Mouse (Mus musculus): ENCODE measurements around the gene Gtf2f2. TPM values are rescaled to one million over a fixed set of nuclear protein-coding genes. Genes with fewer than 3 reads are reported as not detected.

Gtf2f2 gene
- 10 to 100 TPM; 19.1 to 19.5 TPM for total RNA-seq (2021)
- long read RNA-seq, experiment 1, transcript Gtf2f2-201 (8 exons, 1,467 nt): major isoform, 20 of 28 reads
- long read RNA-seq, experiment 1, partial matches to known transcripts: 4 of 28 reads
- long read RNA-seq, experiment 1, other reads (novel, unspliced or antisense): 4 of 28 reads
- long read RNA-seq, experiment 2, transcript Gtf2f2-201 (8 exons, 1,467 nt): major isoform, 20 of 21 reads
- long read RNA-seq, experiment 2, partial matches to known transcripts: 0 of 21 reads
- long read RNA-seq, experiment 2, other reads (novel, unspliced or antisense): 1 of 21 reads

DNA sequence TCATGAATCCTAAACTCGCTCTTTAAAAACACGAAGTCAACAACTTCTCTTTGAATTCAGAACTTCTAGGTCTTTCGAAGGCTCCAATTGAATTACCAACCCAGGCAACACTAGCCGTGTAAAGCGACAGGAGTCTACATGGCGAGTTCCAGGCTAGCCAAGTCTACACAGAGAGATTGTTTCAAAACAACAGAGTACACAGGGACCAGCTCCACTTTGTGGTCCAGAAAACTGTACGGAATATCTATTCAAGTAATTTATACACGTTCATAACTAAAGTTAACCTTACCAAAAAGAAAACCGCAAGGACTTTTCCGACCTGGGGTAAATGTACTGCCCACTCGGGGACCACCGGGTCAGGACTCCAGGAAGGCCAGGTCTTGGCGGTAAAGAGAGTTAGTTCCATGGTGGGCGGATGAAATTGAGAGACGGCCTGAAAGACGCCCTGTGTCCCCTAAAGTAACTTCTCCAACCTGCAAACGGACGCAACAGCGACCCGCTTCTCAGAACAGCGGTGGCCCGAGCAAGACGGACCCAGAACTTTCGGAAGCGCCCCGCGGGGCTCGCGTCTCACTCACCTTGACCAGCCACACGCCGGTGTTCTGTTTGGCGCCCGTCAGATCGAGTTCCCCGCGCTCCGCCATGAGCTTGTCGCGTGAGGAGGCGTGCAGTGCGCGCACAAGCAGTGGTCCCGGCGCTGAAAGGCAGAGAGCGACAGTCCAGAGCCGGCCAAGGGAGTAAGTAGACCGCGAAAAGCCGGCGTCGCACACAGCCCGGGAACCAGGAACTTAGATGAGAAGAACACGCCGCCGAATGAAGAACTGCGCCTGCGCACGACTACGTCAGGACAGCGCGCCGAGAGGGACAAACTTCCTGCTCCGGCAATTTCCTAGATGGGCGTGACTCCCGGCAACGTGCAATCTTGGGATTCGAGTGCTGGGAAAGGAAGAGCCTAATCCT is at the start of gene Gtf2f2:
TSS of gene Gtf2f2 (minus strand) at position 764 of the 960 bp plus-strand sequence.
- DNase-seq (ENCODE audit: low spot score in 2 of 2): peak; percentile 93 to 94

DNA sequence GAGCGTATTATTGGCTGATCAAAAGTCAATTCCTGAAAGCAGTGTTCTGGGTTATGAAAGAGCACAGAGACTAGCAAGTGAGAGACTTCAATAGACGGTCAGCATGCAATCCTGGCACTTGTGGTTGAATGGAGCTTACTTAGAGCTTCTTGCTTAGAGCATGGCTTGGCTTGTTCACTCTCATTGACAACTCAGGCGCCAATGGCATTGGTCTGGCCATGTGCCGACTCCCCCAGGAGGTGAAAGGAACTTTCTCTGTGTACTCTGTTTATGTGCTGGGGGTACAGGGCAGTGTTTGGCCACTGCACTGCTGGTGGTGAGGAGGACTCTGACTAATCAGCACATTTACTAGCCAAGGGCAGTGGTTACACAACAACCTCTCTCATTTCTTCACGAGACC is 48.8 kb upstream of the Gtf2f2 start:
- no peak for DNase-seq (ENCODE audit: low spot score in 2 of 2)

DNA sequence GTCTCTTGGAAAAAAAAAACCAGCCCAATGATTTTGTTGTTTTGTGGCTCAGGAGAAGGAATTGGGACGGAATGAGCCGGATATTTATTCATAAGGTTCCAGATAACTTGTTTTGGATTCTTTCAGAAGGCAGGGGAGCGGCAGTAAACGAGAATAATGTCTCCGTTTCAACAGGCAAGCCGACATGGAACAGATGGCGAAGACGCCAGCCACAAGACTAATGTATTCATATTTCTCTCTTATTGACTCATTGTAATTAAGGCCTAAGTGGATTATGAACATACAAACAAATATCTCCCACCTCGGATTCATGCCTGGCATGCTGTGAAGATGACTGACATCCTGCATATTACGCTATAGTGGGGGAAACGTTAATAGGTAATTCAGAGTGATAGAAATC is 43.1 kb upstream of the Gtf2f2 start:
- DNase-seq (ENCODE audit: low spot score in 2 of 2): no peak

DNA sequence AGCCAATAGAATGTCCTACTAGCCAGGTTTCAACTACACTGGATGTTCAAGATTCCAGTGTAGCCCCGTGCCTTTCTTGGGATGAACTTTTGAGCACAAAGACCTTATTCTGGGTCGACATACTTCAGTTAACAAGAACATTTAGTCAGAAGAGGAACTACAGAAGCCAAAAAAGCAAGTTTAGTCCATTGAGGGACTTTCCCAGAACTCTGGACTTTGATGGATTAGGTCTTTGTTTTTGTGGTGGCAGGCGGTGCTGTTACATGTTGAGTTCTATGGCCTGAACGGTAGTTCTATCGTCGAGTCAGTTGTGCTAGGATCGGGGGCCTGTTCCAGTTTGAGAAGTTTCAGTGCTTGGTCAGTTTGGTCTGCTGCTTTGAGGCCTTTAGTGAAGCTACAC is 41.3 kb upstream of the Gtf2f2 start:
- DNase-seq (ENCODE audit: low spot score in 2 of 2): no peak

DNA sequence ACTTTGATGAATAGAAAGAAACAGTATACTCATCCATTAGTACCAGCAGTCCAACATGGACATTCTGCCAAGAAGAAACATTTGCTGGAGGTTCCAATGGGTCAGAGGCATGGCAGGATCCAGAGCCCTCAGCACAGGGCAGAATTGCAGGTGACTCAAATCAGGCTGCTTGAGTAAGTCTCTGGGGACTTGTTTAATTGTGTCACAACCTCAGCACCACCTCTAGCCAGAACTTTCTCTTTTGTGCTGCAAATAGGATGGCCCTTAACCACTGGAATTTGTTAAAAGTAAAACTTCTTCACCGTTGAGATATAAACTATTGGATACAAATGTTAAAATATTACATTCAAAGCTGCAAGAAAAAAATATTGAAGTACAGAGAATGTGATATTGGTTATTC is 35.1 kb upstream of the Gtf2f2 start:
- DNase-seq (ENCODE audit: low spot score in 2 of 2): no peak

DNA sequence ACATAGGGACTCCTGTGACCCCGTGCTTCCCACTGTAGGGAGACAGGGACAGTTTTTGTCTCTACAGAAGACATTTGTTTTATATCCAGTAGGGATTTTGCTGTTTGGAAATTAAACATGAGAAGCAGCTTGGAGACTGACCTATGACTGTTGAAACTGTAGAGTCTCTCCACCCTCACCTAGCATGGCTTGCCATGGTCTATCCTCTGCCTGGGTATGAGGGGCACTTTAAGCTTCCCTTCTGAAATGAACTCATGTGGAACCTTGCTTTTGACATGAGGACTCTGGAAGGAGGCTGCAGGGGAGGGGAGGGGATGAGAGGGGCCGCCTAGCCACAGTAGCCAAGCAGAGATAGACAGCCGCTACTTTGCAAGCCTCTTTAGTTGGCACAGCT is 33.5 kb upstream of the Gtf2f2 start:
- no peak for DNase-seq (ENCODE audit: low spot score in 2 of 2)

DNA sequence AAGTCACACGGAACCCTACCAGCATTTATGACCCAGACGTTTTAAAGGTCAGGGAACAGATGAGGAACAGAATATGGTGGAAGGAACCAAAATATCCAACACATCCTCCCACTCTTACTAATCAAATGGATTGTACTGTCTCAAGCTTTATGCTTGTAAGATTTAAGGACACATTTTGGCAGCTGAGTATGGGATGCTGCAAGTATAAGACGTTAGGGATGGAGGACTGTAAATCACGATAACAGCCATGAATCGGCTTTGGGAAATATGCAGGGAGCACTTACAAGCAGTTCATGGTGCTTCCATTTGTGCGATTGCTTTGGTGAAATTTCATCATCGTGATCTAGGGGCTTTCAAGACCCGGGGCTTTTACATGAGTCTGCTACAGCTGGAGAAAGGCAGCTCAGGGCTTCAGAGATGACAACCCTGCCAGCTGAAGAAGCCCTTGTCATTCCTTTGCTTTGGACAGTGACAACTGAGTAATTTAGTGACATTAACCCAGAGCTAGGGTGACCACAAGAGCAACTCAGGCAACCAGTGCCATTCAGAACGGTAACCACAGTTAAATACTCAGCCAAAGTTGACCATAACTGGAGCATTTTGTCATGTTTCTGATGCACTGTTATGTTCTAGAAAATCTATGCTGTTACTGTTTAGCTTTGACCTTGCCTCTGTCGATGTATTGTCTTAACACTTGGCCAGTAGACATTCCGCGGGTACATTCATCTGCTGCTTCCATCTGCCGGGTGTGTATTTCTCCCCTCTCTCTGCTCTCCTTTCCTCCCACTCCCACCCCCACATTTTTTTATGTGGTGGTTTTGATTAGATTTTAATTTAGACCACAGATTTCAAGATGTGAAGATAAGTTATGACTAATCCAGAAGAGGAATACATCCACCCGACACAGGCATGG is 32.8 kb upstream of the Gtf2f2 start:
- no peak for DNase-seq (ENCODE audit: low spot score in 2 of 2)

DNA sequence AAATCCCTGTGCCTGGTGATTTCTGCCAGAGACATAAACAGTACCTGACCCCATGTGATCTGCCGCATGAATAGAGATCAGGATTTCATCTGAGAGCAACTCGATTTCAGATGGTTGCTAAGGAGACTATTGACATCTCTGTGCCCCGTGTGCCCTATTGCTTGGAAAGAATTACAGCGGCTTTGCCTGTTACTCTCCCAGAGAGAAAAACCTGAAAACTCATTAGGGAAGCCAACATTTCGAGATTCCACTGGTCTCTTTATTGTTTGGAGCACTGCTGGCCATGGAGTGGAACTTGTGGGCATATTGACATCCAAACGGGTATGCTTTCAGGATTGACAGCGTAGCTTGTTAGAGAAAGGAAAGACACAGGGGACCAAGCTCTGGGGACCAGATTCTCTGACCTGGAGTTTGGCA is 22.6 kb upstream of the Gtf2f2 start:
- no peak for DNase-seq (ENCODE audit: low spot score in 2 of 2)

DNA sequence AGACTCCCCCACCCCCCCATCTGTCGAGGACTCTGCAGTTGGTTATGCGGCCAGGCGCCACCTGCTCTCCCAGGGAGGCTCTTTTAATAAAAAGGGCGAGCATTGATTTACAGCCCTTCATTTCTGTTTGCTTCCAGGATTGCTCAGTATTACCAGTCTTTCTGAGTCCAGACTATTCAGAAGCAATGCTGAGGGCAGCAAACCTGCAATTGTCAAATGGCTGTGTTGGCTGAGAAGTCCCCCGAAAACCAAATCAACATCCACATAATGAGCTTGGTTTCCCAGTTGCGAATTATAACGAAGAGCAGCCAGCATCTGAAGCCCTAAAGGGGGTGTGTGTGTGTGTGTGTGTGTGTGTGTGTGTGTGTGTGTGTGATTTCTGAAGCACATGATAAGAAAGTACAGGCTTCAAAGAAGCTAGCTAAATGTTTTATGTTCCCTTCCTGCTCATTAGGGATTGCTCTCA is 22.0 kb upstream of the Gtf2f2 start:
- DNase-seq (ENCODE audit: low spot score in 2 of 2): no peak

DNA sequence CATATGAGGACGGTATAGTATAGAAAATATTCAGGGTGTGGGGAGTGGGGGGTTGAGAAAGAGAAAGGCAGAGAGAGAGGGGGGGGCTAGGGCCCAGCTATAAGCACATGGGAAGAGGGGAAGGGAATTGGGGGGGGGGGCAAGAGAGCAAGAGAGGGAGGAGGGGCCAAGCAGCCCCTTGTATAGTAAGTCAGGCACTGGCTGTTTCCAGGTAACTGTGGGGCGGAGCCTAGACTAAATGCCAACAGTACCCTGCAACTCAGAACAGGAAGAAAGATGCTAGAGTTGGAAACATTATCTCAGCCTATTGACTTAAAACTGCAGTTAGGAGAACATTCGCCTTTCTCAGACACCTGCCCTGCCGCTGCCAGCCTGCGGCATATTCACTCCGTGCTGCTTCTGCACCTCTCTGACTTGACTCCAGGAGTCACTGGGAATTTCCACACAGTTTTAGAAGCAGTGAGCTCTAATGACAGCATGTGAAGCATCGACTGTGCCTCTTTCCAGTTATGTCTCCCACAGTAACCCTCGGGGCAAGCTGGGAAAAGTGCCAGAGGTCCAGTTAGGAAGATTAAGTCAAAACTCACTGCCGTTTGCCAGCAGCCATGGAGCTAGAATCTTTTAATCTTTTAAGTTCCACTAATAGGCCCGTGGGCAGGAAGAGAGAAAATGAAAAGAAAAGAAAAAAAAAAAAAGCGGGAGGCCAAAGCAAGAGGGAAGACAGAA is 20.6 kb upstream of the Gtf2f2 start:
- peak; percentile 18 to 57 for DNase-seq (ENCODE audit: low spot score in 2 of 2)

DNA sequence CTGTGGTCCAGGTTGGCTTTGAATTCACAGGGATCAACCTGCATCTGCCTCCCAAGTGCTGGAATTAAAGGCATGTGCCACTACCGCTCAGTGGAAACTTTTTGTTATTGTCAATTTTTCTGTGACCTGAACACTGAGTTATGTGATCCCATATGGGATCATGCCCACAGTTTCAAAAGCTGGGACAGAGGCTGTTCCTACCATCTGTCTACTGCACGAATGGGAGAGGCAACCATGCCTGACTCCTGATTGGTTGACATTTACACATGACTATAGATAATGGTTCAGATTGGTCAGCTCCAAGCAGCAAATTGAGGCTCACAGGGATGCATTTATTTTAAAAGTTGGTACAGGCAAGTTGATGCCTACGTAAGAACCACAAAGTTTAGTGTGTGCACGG is 14.0 kb upstream of the Gtf2f2 start:
- DNase-seq (ENCODE audit: low spot score in 2 of 2): no peak

DNA sequence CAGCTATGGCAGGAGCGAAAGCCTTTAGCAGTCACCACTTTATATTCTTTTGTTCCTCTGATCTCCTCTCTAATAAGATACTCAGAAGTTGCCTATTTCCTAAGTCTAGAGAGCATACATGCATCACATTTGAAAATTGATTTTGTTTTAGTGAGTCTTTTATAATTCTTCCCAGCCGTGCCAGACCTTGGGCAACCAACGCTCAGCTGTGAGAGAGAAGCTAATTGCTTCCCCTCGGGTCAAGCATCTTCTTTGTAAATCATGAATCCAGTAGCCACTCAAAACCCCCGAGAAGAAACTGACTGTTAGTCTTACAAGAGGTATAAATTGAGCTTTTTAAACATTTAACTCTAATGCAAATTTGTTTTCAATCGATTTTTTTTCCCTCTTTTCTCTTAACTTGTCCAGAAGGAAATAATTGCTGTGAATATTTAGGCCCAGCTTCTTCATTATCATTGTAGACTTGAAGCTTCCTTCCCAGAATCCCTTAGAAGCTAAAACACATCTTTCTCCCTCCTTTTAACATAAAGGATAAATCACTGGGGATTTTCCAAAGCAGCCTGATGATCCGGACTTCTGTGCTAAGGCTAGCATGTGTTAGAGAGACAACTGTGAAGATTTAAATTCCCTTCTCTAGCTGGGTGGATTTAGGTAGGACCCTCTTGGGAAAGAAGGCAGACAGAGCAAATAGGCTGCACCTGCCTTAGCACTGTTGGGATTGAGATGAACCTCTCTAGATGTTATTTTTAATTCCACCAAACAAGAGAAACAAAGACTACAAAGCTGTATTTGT is 10.5 kb upstream of the Gtf2f2 start:
- DNase-seq (ENCODE audit: low spot score in 2 of 2): no peak

DNA sequence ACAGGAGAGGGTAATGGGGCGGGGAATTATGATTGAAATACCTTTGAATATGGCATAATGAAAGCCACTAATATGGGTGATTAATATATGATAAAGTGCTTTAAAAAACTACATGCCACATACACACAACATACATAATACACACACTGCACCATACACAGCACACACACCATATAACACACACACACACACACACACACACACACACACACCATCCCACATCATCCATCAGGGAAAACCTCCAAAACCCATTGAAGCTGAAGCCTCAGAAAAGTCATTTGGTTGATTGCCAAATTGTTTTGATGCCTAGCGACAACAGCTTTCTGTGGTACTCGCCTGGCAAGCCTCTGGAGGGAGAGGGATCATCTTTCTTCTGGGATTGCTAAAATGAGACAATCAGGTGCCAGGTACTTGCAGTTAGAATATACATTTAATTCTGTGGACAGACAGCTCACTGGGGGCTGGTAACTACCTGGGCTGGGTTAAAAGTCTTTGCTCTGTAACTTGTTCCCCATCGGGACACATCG is 9.7 kb upstream of the Gtf2f2 start:
- no peak for DNase-seq (ENCODE audit: low spot score in 2 of 2)

DNA sequence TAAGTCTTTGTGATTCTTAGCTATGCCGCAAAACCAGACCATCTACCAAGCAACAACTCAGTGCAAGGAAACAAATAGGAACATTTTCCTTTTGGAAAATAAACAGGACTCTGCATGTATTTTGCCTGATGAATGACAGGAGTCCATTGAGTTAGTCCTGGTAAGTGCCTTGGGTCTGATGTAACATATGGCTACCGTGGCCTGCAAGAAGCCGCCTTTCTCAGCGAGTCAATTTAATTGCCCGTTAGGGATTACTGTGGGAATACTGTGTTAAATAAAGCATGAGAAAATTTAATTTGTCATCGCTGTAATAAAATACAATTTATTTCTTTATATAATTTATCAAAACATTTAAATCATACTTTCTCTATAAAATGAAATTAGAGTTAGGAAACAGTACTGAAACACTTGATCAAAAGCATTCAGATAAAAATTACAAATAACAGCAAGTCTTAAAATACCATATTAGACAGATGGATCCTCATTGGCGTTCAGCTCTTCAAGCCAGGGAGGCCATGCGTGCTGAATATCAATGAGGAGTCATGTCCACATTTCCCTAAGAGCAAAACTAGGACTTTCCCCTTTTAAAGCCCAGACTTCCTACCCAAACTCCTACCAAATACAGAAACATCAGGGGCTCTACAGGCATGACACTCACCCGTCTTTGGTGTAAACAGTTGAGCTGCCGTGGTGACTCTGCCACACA is 7.3 kb upstream of the Gtf2f2 start:
- no peak for DNase-seq (ENCODE audit: low spot score in 2 of 2)

DNA sequence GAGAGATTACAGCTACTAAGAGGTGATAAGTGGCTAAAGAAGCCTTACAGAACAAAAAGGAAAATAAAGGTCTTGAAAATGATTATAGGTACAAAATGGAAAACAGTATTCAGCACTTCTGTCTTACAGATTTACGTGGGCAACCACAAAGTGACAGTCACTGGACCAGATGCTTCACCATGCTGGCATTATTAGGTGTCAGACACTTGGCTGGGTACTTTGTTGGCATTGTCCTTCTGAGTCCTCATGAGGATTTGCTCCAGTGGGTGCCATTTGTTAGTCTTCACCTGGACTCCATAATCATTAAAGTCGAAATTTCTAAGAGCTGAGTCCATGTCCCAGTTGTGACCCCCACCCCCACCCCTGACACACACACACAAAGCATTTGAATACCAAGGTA is 3.7 kb upstream of the Gtf2f2 start:
- no peak for DNase-seq (ENCODE audit: low spot score in 2 of 2)

DNA sequence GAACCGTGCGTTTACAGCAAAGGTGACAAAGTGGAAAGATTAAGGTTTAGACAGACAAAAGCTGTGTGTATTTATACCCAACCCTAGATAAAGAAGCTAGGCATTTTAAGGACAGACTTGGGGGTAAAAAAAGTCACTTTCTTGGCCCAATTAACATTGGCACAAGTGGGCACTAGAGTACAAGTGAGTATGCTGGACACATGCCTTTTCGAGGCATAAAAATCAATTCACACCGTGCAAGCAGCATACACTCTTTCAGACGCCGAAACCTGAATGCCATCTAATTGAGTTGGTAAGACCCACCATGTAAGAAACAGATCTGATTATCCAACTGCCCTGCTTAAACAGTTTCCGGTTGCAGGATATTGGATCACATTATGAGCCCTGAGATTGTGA is 395 bp upstream of the Gtf2f2 start:
- no peak for DNase-seq (ENCODE audit: low spot score in 2 of 2)

DNA sequence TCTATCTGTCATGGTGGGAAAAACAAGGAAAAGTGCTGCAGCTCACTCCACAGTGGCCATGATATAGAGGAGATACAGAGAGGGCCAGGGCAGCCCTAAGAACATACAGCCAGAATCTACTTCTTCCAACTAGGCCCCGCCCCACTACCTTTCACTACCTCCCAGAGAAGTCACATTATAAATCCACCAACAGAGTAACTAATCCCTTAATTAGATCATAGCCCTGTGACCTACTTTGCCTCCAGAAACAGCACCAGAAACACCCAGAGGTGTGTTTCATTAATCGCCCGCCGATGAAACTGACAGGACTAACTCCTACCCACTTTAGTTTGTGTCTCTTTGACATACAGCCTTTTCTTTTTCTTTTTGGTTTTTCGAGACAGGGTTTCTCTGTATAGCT is 1.5 kb downstream of the Gtf2f2 start:
- no peak for DNase-seq (ENCODE audit: low spot score in 2 of 2)

DNA sequence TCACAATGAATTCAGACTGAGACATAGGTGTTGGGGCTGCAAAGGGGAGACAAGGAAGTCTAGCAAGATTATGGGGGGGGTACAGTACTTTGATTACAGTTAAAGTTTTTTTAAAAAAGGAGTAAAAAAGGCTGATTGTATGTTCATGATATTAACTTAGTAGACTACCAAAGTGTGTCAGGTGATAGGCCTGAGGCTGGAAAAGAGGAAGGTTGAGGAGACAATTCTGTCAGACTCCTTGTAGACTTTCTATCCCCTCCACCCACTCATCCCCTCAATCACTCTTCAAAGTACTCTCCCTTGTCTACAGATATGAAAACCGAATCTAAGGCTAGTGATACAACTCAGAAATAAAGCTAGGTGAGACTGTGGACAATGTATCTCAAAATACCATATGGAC is 2.5 kb downstream of the Gtf2f2 start:
- DNase-seq (ENCODE audit: low spot score in 2 of 2): no peak

DNA sequence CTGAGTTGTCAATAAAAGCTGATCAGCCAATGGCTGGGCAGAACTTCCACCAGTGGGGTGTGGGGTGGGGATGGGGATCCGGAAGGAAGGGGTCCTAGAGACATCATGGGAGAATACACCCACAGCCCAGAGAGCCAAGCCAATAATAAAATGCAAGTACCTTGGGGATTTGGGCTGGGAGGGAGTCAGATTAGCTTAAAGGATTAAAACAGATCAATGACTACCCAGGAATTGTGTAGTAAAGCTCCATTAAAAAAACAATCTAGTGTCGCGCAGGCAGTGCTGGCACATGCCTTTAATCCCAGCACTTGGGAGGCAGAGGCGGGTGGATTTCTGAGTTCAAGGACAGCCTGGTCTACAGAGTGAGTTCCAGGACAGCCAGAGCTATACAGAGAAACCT is 5.7 kb downstream of the Gtf2f2 start:
- no peak for DNase-seq (ENCODE audit: low spot score in 2 of 2)
